Mouse (Mus musculus) testis, adult 2 months (tissue): ENCODE results near the gene Pias3.

ENCODE experiments used
- CTCF ChIP-seq: fragments of 200-500 bp; IDR thresholded peaks from 2 replicates; pipeline ENCODE4 v1.5.1; 2012; ENCODE audit warnings: low read depth, mild to moderate bottlenecking, inconsistent platforms, low read length, moderate library complexity; ENCODE audit not compliant: control insufficient read depth, insufficient read depth, insufficient replicate concordance
- POLR2A ChIP-seq: fragments of 200-500 bp; IDR thresholded peaks from 2 replicates; pipeline ENCODE4 v1.6.1; 2012; ENCODE audit warnings: low read depth, mild to moderate bottlenecking, inconsistent platforms, low read length, moderate library complexity; ENCODE audit not compliant: control insufficient read depth

GRCm38 (mm10) chr3:96706217-96706616, 10.0 kb downstream of the Pias3 start:
- TF ChIP-seq CTCF (no peak), POLR2A (no peak)
